Mouse (Mus musculus) frontal cortex, adult (tissue): ENCODE results near the gene Pxk.

ENCODE experiments used
- ATAC-seq: cut with Nextera tagmentation; 2 replicates; pipeline ENCODE4 v1.9.2; 2017; ENCODE audit warnings: mild to moderate bottlenecking, moderate library complexity, mixed read lengths; ENCODE audit not compliant: low TSS enrichment

The Pxk gene

DNA sequence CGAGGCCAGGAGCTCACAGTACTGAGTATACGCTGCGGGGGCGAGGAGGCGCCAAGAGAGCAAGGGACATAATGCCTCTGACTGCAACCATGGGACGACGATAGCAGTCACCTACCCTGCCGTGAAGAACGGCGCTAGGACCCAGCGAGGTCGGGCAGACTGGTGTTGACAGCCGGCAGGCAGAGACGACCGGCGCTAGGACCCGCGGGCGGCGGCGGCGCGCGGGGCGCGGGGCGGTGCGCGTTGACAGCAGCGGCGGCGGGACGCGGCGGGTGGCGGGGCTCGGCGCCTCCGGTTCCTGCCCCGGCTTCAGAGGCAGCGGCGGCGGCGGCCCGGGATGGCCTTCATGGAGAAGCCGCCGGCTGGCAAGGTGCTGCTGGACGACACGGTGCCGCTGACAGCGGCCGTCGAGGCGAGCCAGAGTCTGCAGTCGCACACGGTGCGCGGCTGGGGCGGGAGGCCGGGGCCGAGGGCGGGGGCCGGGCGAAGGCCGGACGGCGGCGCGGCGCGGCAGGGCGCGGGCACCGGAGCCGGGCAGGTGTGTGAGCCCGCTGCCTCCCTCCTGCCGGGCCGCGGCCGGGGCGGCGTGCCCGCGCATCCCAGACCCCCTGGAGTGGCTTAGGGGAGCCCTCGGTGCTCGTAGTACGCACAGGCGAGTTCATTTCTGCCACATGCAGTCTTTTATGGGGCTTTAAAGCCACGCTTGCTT, at the start of gene Pxk:
Gene Pxk, plus strand, starts transcription at position 234 of the 709 bp plus-strand sequence.
- ATAC-seq, result peak; percentile 89

DNA sequence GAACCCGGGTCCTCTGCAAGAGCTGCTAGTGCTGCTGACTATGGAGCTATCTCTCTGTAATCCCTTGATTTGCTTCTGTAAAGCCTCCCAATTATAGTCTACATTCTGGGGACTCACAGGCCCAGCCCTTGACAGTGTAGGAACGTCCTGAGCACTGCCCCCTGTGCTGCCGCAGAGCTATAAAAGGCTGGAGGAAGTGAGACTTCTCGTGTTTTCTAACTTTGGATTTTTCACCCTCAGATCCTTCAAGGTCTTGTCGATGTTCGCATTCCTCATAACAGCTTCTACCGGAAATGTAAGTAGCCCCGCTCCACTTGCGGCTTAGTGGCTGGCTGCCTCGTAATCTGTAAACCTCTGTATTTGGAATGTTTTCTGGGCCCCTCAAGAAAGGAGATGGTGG, 48.7 kb upstream of the Pxk start:
- no peak for ATAC-seq

DNA sequence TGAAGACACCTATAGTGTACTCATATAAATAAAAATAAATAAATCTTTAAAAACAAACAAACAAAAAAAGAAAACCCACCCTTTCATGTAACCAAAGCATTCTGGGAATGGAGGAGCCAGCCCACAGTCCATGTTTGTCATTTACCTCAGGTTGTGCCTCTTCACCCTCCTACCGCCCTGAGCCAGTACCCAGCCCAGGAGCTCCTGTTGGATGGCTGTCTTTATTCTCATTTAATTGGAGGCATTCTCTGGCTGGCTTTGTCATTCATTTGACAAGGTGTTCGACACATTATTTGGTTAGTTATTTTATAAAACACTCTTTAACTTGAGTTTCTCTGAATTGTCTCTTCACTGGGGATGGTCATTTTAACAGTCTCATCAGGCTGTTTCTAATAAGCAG, 46.1 kb upstream of the Pxk start:
- no peak for ATAC-seq

DNA sequence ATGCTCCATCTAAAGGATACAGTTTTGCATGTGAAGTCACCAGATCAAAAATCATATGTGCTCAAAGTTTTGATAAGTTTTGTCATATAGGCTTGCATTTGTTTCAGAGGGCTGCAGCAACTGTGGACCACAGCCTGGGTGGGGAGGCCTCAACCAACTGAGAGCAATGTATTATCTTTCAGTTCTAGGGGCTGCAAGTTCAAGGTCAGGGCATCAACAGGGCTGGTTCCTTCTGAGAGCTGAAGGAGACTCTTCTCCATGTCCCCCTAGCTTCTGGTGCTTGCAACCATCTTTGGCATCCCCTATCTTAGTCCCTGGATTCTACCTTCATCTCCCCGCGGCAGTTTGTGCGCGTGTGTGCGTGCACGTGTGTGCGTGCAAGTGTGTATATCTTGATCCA, 45.4 kb upstream of the Pxk start:
- no peak for ATAC-seq

DNA sequence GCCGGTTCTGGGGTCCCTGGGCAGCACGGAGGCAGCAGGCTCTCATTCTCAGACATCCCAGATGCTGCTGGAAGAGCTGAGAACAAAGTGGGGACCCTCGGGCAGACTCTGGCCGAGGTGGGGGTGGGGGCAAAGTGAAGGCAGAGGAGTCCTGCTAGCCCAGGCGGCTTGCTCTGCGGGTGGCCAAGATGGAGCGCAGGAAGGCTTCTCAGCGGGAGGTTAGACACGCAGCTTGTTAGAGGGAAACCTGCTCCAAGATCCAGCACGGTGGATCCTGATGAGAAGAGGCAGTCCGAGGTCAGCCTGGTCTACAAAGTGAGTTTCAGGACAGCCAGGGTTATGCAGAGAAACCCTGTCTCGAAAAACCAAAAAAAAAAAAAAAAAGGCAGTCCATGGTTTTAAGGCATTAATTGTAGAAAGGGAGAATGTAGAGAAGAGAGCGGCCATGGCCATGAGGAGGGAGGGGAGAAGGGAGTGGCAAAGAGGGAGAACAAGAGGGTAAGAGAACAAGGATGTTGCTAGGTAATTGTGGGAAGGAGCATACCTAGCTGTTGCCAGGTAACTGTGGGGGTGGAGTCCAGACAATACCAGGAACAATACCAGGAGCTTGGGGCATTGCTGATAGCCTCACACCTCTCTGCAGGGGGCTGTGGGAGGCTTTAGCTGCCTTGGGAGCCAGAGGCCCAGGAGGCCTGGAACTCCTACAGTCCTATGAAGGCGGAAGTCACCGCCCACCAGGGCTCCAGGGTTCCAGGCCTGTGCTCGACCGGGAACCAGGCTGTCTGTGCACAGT, 43.5 kb upstream of the Pxk start:
- ATAC-seq, result no peak

DNA sequence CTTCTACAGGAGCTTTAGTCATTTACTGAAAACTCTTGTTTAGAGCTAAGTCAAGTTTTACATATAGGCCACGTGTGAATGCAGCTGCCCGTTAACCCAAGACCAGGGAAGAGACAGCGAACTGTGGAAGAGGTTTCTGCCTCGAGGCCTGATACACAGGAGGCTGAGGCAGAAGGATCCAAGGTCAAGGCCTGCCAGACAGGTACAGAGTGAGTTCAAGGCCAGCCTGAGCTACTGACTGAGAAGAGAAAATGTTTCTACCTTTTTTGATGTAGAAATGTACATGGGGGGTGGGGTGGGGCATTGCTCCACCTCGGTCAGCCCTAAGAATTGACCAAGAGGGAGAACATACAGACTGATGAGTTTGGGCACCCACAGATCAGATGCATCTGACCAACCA, 41.9 kb upstream of the Pxk start:
- ATAC-seq, result no peak

DNA sequence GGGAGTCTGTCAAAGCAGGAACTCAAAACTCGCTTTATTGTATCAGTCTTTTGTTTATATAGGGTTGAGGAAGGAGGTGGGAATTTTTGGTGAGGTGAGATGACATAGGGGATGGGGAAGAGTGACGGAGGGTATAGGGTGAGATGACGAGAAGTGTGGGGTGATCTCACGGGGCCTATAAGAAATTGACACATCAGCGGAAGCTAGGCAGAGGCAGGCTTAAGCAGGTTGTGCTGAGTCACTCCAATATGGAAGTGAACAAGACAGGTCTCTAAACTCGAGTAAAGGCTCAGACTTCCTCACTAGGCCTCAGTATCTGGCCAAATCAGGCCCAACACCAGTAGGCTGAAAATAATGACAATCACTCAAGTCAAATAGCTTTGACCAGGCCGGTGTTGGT, 38.1 kb upstream of the Pxk start:
- ATAC-seq, result no peak

DNA sequence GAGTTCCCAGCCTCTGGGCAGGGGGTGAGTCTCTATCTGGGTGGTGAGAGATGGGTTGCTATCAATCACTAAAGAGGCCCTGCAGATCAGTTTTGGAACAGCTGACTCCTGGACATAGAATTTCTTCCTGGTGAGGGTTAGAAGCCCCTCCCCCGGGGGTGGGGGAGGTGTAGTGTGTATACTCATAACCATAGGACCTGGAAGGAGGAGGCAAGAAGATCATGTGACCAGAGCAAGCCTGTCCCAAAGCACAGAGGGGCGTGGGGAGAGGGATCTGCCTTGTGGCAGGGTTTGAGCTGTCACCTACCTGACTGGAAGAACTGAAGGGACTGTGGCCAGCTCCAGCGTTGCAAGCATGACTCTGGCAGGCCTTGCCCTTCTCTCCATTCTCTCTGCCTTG, 35.9 kb upstream of the Pxk start:
- ATAC-seq, result peak; percentile 9

DNA sequence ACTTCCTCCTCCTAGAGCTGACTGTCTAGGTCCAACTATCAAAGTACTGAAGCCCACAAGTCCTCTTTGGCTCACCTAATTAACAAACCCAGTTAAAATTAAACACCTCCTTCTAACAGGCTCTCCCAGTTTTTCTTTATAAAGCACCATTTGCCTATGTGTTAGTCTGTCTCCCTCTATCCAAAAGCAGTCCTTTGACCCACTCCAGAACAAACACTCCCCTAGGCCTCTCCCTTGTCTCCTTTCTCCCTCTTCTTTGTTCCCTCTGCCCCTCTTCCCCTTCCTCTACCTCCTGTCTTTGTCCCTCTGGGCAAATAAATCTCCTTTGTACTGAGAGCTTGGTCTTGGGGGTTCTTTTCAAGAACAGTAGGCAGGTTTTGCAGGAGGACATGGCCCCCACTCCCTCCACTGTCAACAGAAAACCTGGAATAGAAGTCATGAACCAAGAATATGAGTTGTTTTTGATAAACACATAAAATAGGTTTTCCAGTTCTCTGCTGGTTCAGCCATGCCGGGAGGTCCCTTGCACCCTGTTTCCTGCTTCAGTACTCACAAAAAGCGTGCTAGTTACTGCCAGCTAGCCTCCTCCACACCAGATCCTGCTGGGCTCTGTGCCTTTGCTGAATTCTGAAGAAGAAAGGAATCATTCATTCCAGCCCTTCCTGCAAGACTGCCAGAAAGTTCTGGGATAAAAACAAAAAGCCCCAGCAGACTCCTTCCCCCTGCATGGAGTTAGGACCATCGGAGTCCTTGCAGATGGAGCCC, 35.3 kb upstream of the Pxk start:
- ATAC-seq, result peak; percentile 96

DNA sequence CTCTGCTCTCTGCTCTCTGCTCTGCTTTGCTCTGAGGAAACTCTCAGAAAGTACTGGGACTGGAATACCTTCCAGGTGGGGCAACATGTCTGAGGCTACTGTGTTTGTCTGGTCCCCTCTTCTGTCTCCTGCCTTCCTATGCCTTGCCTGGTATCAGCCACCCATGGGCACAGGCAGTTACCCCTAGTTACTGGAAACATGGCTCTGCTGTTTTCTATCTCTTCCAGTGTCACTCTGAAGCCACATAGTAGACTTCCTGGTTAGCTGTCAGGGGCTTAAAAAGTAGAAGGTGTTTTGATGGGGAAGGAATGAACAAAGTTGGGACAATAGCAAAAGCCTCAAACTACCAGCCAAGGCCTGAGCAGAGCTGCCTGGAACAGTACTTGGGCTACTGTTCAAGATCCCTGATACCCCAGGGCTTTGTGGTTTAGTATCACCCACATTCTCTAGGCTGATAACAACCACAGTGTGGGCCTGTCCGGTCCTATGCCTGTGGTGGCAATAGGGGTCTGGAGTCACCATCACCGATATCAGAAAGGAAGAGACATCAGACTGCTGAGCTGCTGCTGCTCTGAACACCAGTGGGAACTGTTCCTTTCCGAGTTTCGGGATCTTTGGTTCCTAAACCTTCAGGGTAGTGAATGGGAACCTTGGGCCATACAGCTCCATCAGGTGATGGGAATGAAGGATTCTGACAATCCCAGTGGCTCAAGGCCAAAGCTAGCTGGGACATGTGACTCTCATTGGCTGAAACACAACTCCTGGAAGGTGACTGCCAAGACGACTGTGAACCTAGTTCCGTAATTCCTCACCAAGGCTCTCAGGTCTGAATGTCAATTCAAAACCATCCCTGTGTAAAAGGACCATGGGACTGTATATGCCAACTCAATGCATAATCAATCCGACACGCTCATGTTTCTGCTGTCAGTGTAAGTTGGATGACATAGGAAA, 33.9 kb upstream of the Pxk start:
- ATAC-seq, result no peak

DNA sequence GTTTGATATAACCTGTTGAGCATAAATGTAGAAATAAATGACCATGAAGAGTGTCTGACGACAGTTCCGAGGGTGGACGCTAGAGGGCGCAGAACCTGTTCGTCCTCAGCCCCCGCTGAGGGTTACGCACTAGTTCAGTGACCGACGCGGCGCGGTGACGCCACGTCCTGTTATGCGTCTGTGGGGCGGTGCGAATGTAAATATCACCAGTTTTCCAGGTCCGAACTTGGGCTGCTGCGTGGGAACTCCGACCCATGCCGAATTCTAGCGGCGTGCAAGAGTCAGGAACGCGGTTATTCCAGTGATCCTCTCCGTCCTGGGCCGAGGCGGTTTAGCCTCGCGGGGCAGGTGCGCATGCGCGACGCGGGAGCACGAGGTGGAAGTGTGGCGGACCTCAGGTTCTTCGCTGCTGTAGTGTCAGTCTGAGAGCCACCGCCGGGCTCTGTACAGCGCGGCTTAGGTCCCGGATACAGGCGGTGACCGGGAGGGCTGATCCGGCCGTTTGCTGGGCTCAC, 17.8 kb upstream of the Pxk start, which contains the start of gene Rpp14:
Gene Rpp14, plus strand, starts transcription at position 203 of the 515 bp plus-strand sequence.
- ATAC-seq, result peak; percentile 99

DNA sequence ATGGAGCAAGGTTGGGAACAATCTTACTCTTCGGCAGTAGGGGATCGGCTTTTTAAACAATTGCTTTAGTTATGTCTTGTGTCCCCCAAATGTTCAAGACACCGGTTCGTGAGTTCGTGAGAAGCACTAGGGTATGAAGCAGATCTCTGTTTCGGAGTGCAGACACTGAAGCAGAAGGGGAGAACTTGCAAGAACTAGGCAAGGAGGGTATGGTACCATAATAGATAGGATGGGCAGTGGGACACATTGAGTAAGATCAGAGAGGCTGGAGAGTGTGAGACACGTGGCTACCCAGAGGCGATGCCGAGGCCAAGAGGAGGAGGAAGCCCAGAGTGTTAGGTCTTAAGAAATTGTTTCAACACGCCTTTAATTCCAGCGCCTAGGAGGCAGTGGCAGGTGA, 17.3 kb upstream of the Pxk start:
- ATAC-seq, result peak; percentile 25

DNA sequence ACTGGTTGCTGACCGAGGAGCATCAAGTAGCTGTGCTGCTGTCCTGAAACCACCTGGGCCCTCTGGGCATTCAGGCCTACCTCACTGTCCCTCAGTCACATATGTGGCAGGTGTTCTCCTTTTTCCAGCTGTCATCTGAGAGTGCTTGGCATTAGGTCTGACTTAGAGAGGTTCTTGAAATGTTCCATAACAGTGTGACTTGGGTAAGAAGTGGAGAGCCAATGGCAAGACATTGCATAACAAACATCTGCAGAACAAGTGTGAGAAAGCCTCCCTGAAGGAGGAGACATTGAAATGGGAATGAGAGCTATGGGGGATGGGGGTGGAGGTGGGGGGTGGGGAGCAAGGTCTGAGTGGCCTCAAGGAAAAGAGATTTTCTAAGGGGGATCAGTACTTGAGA, 15.1 kb upstream of the Pxk start:
- no peak for ATAC-seq

DNA sequence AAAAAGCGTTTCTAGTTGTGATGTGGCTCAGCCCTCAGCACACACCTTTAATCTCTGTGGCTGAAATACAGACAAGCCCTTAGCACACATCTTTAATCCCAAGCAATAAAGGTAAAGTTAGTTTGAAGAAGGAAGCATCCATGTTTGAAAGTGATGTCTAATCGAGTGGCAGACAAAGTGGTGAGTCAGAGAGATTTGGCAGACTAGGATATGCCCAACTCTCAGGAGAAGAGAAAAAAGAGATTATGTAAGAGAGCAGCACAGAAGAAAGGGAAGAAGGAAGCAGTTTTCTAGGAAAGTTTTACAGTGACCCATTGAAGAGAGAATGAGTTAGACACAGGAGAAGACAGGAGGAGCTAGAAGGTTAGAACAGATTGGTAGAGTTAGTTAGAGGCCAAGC, 9.0 kb upstream of the Pxk start:
- ATAC-seq, result no peak

DNA sequence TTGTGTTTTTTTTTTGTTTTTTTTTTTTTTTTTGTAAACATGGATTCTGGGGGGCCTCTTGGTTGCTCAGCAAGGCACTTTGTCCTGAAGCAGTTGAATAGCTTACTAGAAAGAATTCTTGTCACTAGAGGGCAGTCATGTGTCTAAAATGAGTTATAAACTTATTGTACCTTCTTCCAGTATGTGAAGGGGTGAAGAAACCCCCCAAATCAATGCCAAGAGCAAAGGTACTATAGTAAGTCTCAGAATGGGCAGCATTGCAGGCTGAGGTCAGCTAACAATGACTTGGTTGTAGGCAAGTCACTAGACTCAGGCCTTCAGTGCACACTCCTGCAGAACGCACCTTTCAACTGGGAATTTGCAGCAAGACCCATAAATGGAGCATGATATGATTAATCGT, 5.4 kb upstream of the Pxk start:
- peak; percentile 75 for ATAC-seq

DNA sequence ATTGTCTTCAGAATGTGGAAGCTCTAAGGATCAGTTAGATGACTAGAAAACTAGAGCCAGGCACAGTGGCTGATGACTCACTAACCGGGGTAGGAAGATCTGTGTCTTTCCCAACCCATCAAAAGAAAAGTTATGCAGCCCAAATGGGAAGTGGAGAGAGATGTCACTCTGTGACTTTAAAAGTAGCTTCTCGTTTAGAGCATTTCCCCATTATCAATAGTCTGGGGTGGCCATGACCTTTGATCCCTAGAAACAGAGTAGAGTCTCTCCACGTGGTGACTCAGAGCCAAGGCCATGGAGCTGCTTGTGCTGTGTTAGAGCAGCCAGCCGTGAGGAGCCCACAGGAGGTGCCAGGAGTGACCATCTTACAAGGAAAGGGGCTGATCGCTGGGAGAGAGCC, 4.6 kb upstream of the Pxk start:
- no peak for ATAC-seq

DNA sequence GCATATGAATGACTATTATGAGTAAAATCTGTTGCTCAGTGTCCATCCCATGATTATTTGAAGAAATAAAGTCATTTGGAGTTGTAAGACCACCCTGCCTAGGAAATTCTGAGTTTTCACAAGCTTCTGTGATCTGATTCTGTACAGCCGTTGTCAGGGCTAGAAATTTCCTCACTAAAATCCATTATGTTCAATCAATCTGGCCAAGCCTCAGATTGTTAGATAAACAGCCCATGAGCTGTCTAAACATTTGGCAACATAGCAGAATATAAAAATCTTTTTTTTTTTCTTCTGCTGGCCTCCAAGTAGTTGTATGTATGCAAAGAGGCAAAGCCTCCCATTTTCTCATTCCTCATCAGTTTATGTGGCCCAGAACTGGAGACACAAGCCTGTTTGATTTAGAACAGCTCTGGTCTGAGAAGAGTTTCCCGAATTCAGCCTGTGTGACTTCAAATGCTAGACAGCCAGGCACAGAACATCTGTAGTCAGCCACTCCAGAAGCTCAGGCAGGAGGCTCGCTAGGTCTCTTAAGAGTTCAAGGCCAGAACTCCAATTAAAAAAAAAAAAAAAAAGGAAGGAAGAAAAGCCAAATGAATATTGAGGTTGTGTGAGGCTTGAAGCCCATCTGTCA, 3.0 kb upstream of the Pxk start:
- no peak for ATAC-seq

DNA sequence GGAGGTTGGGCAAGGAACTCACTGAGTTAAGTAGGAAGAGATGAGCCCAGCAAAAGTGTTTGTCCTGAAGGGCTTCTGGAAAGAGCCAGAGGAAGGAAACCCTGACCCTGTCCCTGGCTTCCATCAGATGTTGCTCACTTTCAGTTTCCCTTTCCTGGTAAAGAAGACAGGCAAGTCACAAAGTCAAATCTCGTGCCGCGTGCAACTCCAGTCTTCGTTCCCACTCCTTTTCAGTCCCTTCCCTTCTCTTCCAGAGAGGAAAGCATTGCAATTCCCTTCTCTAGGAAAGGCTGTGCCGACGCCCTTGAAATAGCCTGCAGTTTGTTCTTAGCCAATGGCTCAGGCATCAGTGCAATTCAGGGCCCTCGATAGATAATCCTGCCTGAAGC, 2.5 kb upstream of the Pxk start:
- no peak for ATAC-seq

DNA sequence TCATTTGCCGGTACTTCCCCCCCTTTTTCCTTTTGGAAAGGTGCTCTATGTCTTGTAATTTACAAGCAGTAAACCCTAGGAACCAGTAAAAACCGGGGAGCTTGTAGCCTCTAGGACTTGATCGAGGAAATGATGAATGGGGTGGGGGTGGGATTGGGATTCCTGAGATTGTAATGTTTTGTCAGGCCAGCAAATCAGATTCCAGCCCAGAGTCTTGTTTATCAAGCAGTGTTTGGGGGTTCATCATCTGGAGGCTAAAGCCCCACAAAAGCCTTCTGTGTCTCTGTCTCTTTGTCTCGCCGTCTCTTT, 630 bp downstream of the Pxk start:
- peak; percentile 9 for ATAC-seq

DNA sequence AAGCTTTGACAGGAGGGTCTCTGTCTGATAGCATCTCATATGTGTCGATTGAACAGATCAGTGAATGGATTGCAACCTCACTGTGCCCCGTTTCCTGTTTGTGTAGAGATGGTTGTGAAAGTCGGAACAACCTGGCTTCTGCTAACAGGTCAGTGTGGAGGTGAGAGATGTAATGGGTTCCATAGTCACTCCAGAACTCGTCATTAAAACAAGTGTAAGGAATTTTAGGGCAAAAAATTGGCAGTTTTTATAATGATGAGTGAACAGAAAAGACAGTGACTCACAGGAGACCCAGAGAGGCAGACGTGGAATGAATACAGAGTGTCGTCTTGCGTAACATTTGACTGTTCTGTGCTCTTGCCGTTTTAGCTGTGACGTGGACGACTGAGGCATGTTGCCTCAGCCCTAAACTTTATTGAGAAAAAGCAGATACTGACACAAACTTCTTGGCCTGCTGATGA, 1.6 kb downstream of the Pxk start:
- ATAC-seq, result 0 out of 2 replicates have a peak, but pooled peaks have one; percentile 22

DNA sequence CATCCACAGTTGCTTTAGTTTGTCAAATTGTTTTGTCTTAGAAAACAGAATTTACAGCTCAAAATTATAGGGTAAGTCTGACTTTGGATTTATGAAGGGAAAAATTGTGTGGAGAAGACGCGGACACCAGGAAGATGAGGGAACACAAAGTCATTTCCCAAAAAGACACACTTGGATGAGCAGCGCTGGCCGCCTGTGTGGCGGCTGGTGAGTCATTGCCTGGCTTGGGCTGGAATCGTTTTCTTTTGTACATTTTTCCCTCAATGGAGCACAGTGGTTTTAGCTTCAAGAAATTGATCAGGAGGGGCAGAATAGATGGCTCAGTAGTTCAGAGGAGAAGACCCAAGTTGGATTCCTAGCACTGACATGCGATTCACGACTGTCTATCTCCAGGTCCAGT, 3.9 kb downstream of the Pxk start:
- ATAC-seq, result peak; percentile 66
